Mouse (Mus musculus): Measurements from ENCODE around the gene Gm884. TPM values are rescaled to one million over a fixed set of nuclear protein-coding genes. Genes with fewer than 3 reads are reported as not detected.

The Gm884 gene
- total and polyA plus RNA-seq, 3 experiments, result not detected

GRCm38 (mm10) chr11:103636261-103636660, 15.3 kb upstream of the Gm884 start:
- Histone ChIP-seq H3K9ac (ENCODE audit: control insufficient read depth, low read depth, low read length, poor library complexity, severe bottlenecking) (no peak overlapping the region), H3K9me3 (replicated peaks; ENCODE audit: insufficient read depth, low read length) (no peaks in the 10 kb centered on the region), H3K79me2 (ENCODE audit: control insufficient read depth, insufficient read depth, low read length, poor library complexity) (no peaks in the 10 kb centered on the region), H3K27me3 (ENCODE audit: control insufficient read depth in 1 of 2, insufficient read depth in 2 of 2, low read length in 2 of 2) (peaks cover 5% of the 10 kb centered on the region in 2 experiments), H3K4me3 (ENCODE audit: control insufficient read depth in 1 of 2, insufficient read depth in 1 of 2, low read depth in 2 of 2, low read length in 2 of 2) (no peak overlapping the region), H3K4me1 (ENCODE audit: control insufficient read depth in 1 of 2, insufficient read depth in 2 of 2, low read length in 2 of 2) (no peaks in the 10 kb centered on the region), H3K36me3 (ENCODE audit: control insufficient read depth in 1 of 2, insufficient read depth in 2 of 2, low read length in 2 of 2) (no peaks in the 10 kb centered on the region), H3K27ac (ENCODE audit: control insufficient read depth, low read depth, low read length) (no peak overlapping the region)
- TF ChIP-seq BHLHE40 (IDR thresholded peaks at IDR 0.05; ENCODE audit: borderline replicate concordance, low read depth, low read length) (no peak), ZKSCAN1 (IDR thresholded peaks at IDR 0.05; ENCODE audit: low read depth, low read length) (no peak), HCFC1 (IDR thresholded peaks at IDR 0.05; ENCODE audit: low read depth, low read length) (no peak), NRF1 (IDR thresholded peaks at IDR 0.05; ENCODE audit: insufficient read depth, low read depth, low read length, poor library complexity, severe bottlenecking) (no peak)
- no peak for DNase-seq (ENCODE audit: low read depth, low spot score)

- peaks cover 3 to 5% of the 10 kb centered on the region in 2 experiments for H3K27me3 ChIP-seq (ENCODE audit: control insufficient read depth in 1 of 2, insufficient read depth in 2 of 2, low read length in 2 of 2)
- H3K36me3 ChIP-seq (ENCODE audit: control insufficient read depth in 1 of 2, insufficient read depth in 2 of 2, low read length in 2 of 2), result no peaks in the 10 kb centered on the region
- no peak overlapping the region for H3K27ac ChIP-seq (ENCODE audit: control insufficient read depth, low read depth, low read length)
- no peak overlapping the region for H3K4me3 ChIP-seq (ENCODE audit: control insufficient read depth in 1 of 2, insufficient read depth in 1 of 2, low read depth in 2 of 2, low read length in 2 of 2)
- DNase-seq (ENCODE audit: low read depth, low spot score), result no peak
- H3K9ac ChIP-seq (ENCODE audit: control insufficient read depth, low read depth, low read length, poor library complexity, severe bottlenecking), result no peak overlapping the region
- no peaks in the 10 kb centered on the region for H3K79me2 ChIP-seq (ENCODE audit: control insufficient read depth, insufficient read depth, low read length, poor library complexity)
- TF ChIP-seq JUND (IDR thresholded peaks at IDR 0.05; ENCODE audit: low read depth, low read length) (no peak), TCF12 (IDR thresholded peaks at IDR 0.05; ENCODE audit: low read depth, low read length) (no peak), E2F4 (IDR thresholded peaks at IDR 0.05; ENCODE audit: borderline replicate concordance, low read depth, low read length) (no peak)
- H3K9me3 ChIP-seq (replicated peaks; ENCODE audit: insufficient read depth, low read length), result no peaks in the 10 kb centered on the region
- no peaks in the 10 kb centered on the region for H3K4me1 ChIP-seq (ENCODE audit: control insufficient read depth in 1 of 2, insufficient read depth in 2 of 2, low read length in 2 of 2)
These were observed 14.5 kb upstream of the Gm884 start for GRCm38 (mm10) chr11:103635481-103635880.

GRCm38 (mm10) chr11:103634806-103635205, 13.9 kb upstream of the Gm884 start:
- no peak overlapping the region for H3K9ac ChIP-seq (ENCODE audit: control insufficient read depth, low read depth, low read length, poor library complexity, severe bottlenecking)
- H3K27me3 ChIP-seq (ENCODE audit: control insufficient read depth in 1 of 2, insufficient read depth in 2 of 2, low read length in 2 of 2), result peaks cover 2 to 5% of the 10 kb centered on the region in 2 experiments; a peak in 3 of 4 replicates
- no peak for TF ChIP-seq ETS1 (IDR thresholded peaks at IDR 0.05; ENCODE audit: low read depth, low read length)
- no peak for TF ChIP-seq TAL1 (IDR thresholded peaks at IDR 0.05; ENCODE audit: low read length)
- no peaks in the 10 kb centered on the region for H3K36me3 ChIP-seq (ENCODE audit: control insufficient read depth in 1 of 2, insufficient read depth in 2 of 2, low read length in 2 of 2)
- no peaks in the 10 kb centered on the region for H3K79me2 ChIP-seq (ENCODE audit: control insufficient read depth, insufficient read depth, low read length, poor library complexity)
- DNase-seq (ENCODE audit: low read depth, low spot score), result no peak
- H3K9me3 ChIP-seq (replicated peaks; ENCODE audit: insufficient read depth, low read length), result no peaks in the 10 kb centered on the region
- H3K27ac ChIP-seq (ENCODE audit: control insufficient read depth, low read depth, low read length), result no peak overlapping the region
- H3K4me3 ChIP-seq (ENCODE audit: control insufficient read depth in 1 of 2, insufficient read depth in 1 of 2, low read depth in 2 of 2, low read length in 2 of 2), result no peak overlapping the region
- H3K4me1 ChIP-seq (ENCODE audit: control insufficient read depth in 1 of 2, insufficient read depth in 2 of 2, low read length in 2 of 2), result no peaks in the 10 kb centered on the region
